Mouse (Mus musculus): ENCODE data around the gene Iars2. TPM values are rescaled to one million over a fixed set of nuclear protein-coding genes. Genes with fewer than 3 reads are reported as not detected.

Gene Iars2
- polyA plus RNA-seq, 1 experiment from 2014 or later: 64.7 TPM

DNA sequence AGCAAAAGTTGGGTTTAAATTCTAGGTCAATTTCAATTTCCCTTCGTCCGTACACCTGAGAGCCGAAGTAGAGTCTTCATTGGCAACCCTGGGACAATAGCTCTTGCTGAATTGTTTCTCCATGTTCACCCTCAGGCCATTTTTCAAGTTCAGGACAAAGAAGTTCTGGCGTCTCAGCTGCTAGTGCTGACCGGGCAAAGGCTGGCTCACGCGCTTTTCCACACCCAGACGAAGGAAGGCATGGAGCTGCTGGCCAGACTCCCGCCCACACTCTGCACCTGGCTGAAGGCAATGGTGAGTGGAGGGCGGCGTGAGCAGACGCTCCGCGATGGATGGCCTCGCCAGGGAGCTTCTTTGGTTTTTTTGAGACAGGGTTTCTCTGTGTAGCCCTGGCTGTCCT, 45.9 kb downstream of the Iars2 start:
- ChIA-PET POLR2A (interaction anchor here (0.6 to 1.6 kb wide), 2 partner anchors 10 to 25 kb away, joined by 3 to 4 read pairs; no protein-coding TSS in a partner anchor), CTCF (interaction anchor here (1.0 to 1.4 kb wide), 2 partner anchors 11 to 17 kb away, joined by 3 to 4 read pairs; no protein-coding TSS in a partner anchor)
- no peak for TF ChIP-seq CTCF (IDR thresholded peaks at IDR 0.05)
- in situ Hi-C loops (cut with MboI; ENCODE audit: low pct_unique_long_range_greater_than_20kb): no loop called here
- no peaks in the 10 kb centered on the region for H3K27me3 ChIP-seq
- ATAC-seq: no peak
- DNase-seq (ENCODE audit: low read depth, low spot score): no peak

DNA sequence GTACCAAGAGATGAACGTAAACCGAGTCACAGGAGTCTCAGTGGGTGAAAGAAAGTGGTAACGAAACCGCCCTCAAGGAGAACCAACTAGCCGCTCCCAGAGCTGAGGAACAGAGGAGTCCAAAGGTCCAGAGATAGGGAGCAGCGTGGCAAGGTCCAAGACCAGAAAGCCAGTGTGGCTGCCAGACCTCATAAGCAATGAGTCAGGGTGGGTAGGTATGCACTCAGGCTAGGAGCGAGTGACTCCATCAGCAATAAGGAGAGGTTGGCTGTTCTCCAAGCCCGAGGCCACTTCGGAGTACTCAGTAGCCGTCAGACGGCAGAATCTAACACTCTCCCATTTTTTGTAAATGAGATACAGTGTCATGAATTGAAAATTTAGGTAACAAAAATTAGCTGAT, 46.4 kb downstream of the Iars2 start:
- DNase-seq (ENCODE audit: low read depth, low spot score) (no peak), ATAC-seq (no peak)
- H3K27me3 ChIP-seq: no peaks in the 10 kb centered on the region
- ChIA-PET POLR2A (interaction anchor here (0.6 to 1.6 kb wide), 2 partner anchors 11 to 25 kb away, joined by 3 to 4 read pairs; no protein-coding TSS in a partner anchor), CTCF (interaction anchor here (1.4 kb wide), 1 partner anchor 17 kb away, joined by 3 read pairs; no protein-coding TSS in a partner anchor)
- TF ChIP-seq CTCF (IDR thresholded peaks at IDR 0.05): no peak
- in situ Hi-C loops (cut with MboI; ENCODE audit: low pct_unique_long_range_greater_than_20kb): no loop called here

DNA sequence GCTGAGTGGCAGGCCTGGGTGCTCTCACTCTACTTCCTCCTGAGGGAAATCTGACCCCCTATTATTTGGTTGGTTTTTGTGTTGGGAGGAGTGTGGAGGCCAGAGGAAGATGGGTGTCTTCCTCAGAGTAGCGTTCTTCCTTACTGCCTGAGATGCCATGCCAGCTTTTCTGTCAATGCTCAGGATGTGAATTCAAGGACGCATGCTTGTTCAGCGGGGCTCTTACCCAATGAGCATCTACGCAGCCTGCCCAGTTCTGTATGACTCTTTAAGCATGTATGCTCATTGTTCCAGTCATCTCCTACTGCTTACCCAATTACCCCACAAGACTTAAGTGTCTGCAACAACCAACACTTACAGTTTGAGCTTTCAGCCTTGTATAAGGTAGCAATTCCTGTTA, 48.6 kb downstream of the Iars2 start:
- no peak for TF ChIP-seq CTCF (IDR thresholded peaks at IDR 0.05)
- POLR2A ChIA-PET: no interaction called here
- no peak for DNase-seq (ENCODE audit: low read depth, low spot score)
- CTCF ChIA-PET: interaction anchor here (1.3 kb wide), 1 partner anchor 10 kb away, joined by 3 read pairs; no protein-coding TSS in a partner anchor
- in situ Hi-C loops (cut with MboI; ENCODE audit: low pct_unique_long_range_greater_than_20kb): no loop called here
- H3K27me3 ChIP-seq: no peaks in the 10 kb centered on the region
- no peak for ATAC-seq

DNA sequence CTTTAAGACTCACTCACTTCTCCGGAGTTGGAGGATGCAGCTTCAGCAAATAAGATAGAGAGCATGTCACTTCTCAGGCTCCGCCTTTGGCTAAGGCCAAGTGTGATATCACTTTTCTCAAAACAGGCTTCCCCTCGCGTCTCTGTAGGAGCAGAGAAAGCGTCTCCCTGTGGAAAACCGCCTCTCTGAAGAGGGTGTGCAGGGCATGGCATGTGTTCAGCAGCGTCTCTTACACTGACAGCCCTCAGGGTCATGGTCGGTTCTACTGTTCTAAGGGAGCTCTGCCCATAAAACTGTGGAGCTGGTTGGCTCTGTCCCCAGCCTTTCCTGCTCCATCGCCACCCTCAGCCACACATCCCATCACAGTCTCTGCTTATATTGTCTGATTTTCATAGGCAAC, 49.9 kb downstream of the Iars2 start:
- ATAC-seq (no peak), DNase-seq (ENCODE audit: low read depth, low spot score) (no peak)
- TF ChIP-seq CTCF (IDR thresholded peaks at IDR 0.05): no peak
- no peaks in the 10 kb centered on the region for H3K27me3 ChIP-seq
- POLR2A ChIA-PET: interaction anchor here (0.6 to 0.7 kb wide), 2 partner anchors 9 to 392 kb away, joined by 3 read pairs; no protein-coding TSS in a partner anchor
- in situ Hi-C loops (cut with MboI; ENCODE audit: low pct_unique_long_range_greater_than_20kb): no loop called here
- CTCF ChIA-PET: interaction anchor here (1.2 to 1.3 kb wide), 2 partner anchors 12 kb away, joined by 3 read pairs; no protein-coding TSS in a partner anchor

DNA sequence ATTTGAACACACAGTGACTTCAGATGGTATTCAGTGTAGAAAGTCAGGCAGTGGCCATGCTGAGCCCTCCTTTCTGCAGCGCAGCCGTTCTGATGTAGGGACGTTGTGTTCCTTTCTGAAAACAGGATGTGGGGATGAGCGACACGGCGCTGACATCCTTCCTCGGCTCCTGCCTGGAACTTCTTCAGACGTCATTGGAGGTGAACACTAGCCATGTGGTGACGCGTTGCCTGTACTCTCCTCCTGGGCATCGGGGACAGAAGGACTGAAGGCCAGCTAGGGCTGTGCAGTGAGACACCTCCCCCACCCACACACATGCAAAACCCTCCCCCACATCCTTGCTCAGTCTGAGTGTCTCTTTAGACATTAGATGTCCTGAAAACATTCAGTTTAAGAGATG, 52.2 kb downstream of the Iars2 start:
- no peaks in the 10 kb centered on the region for H3K27me3 ChIP-seq
- ATAC-seq (no peak), DNase-seq (ENCODE audit: low read depth, low spot score) (no peak)
- TF ChIP-seq CTCF (IDR thresholded peaks at IDR 0.05): no peak
- CTCF ChIA-PET: no interaction called here
- POLR2A ChIA-PET: interaction anchor here (0.6 kb wide), 2 partner anchors 122 to 131 kb away, joined by 3 read pairs; no protein-coding TSS in a partner anchor
- in situ Hi-C loops (cut with MboI; ENCODE audit: low pct_unique_long_range_greater_than_20kb): no loop called here

DNA sequence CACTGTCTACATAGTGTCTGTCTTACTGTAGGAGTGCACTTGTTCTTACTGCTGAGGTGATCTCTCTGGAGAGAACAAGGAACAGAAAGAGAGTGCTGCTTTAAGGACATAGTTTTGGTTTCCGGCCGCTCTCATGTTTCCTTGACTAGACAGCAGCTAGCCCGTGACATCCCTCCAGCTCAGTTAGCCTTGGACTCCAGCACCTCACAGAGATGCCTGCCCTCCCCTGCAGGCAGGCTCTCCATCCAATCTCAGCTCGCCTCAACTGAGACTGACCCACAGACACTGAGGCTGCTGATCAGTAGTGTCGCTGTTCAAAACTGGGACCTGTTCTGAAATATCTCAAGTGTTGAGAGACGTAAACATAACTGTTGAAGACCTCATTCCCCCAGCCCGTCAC, 53.2 kb downstream of the Iars2 start:
- ChIA-PET POLR2A (interaction anchor here (0.7 kb wide), 1 partner anchor 54 kb away, joined by 4 read pairs; no protein-coding TSS in a partner anchor), CTCF (no interaction called here)
- no peaks in the 10 kb centered on the region for H3K27me3 ChIP-seq
- no peak for DNase-seq (ENCODE audit: low read depth, low spot score)
- TF ChIP-seq CTCF (IDR thresholded peaks at IDR 0.05): no peak
- no peak for ATAC-seq
- in situ Hi-C loops (cut with MboI; ENCODE audit: low pct_unique_long_range_greater_than_20kb): no loop called here

DNA sequence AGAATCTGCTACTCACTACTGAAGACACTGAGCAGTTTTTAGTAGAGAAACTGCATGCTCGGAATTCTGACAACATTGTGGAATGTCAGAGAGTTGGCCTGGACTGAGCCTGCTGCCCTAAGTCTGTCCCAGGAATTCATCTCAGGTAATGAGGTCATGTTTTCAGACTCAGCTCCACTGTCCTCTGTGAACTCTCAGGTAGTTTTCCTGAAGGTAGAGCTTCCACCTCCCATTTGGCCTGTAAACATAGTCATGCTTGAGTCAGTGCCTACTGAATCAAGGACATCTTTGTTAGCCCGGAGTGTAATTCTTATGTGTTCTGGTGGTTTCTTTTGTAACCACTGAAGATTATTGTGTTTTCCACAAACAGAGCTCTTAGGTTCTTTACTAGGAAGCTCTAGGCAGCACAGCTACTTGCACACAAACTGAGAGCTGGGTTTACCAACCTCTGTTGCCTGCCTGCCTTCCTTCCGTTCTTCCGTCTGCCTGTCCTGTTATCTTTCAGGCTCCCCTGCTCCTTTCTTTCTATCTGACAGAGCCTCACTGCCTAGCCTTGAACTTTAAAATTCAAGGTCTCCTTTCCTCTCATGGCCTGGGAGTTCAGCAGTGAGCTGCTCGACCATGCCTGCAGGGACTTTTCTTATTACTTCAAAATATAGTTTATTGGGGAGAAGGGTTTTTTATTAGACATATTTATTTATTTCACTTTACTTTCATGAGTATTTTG, 54.2 kb downstream of the Iars2 start:
- no peak for TF ChIP-seq CTCF (IDR thresholded peaks at IDR 0.05)
- ChIA-PET CTCF (no interaction called here), POLR2A (interaction anchor here (1.1 kb wide), 1 partner anchor 141 kb away, joined by 3 read pairs; no protein-coding TSS in a partner anchor)
- ATAC-seq: peak; percentile 60
- DNase-seq (ENCODE audit: low read depth, low spot score): no peak
- in situ Hi-C loops (cut with MboI; ENCODE audit: low pct_unique_long_range_greater_than_20kb): no loop called here
- no peaks in the 10 kb centered on the region for H3K27me3 ChIP-seq

DNA sequence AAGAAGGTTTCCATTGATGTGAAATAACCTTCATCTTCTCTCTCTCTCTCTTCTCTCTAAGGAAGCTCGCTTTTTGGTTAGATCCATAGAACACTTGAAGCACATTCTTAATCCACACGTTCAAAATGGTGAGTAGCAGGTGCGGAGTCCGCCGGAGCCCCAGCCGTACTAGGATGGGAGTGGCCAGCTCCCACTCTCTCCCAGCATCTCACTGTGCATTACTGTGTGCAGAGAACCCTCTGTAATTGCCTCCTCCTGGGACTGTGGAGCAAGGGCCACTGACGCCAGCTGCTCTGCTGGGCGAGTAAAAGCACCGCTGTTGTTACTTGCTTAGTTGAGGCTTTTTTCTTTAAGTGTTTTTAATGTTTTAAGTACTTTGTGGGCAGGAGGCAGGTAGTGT, 57.8 kb downstream of the Iars2 start:
- ATAC-seq (no peak), DNase-seq (ENCODE audit: low read depth, low spot score) (no peak)
- POLR2A ChIA-PET: interaction anchor here (1.1 kb wide), 1 partner anchor 8 kb away, joined by 3 read pairs; no protein-coding TSS in a partner anchor
- TF ChIP-seq CTCF (IDR thresholded peaks at IDR 0.05): no peak
- in situ Hi-C loops (cut with MboI; ENCODE audit: low pct_unique_long_range_greater_than_20kb): no loop called here
- no peaks in the 10 kb centered on the region for H3K27me3 ChIP-seq
- CTCF ChIA-PET: interaction anchor here (1.0 kb wide), 1 partner anchor 15 kb away, joined by 3 read pairs; no protein-coding TSS in a partner anchor

DNA sequence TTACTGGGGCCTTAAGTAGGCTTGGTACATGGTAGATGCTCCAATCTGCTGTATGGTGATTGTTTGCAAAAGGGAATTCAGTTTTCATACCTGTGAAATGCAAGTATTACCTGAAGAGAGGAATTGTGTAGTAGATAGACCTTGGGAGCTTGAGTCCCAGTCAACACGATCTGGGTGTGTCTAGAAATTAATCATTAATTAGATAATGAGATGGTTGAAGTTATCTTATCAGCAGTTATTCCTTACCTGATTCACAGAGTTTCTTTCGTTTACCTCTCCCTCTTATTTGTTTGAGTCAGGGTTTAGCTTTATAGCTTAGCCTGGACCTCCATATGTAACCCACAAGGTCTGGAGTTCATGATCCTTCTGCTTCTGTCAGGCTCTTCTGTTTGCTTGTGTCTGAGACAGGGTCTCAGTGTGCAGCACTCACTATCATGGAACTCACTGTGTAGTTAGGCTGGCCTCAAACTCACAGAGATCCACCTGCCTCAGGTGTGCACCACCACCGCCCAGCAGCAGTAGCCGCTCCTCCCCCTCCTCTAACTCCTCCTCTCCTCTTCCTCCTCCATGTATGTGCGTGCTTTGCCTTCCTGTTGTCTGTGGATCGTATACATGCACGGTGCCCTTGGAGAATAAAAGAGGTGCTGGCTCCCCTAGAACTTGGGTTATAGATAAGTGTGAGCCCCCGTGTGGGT, 58.6 kb downstream of the Iars2 start:
- ATAC-seq (no peak), DNase-seq (ENCODE audit: low read depth, low spot score) (no peak)
- TF ChIP-seq CTCF (IDR thresholded peaks at IDR 0.05): no peak
- H3K27me3 ChIP-seq: no peaks in the 10 kb centered on the region
- in situ Hi-C loops (cut with MboI; ENCODE audit: low pct_unique_long_range_greater_than_20kb): no loop called here
- ChIA-PET POLR2A (interaction anchor here (1.1 kb wide), 1 partner anchor 9 kb away, joined by 3 read pairs; no protein-coding TSS in a partner anchor), CTCF (interaction anchor here (1.0 kb wide), 1 partner anchor 16 kb away, joined by 3 read pairs; no protein-coding TSS in a partner anchor)

DNA sequence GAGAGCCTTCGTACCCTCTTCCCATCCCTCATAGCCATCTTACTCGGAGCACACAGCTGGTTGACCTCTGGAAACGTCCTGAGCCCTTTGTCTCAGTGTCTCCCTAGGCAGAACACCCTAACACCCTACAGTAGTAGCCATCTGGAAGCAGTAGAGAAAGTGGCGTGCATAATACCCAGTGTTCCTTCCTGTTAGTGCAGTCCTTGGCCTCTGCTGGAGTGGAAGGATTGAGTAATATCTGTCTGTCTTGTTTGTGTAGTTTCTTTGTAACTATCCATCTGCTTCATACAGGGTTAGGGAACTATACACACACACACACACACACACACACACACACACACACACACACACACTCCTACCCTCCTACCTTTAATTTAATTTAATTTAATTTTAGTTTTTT, 60.5 kb downstream of the Iars2 start:
- POLR2A ChIA-PET: interaction anchor here (0.6 kb wide), 1 partner anchor 323 kb away, joined by 6 read pairs; no protein-coding TSS in a partner anchor
- CTCF ChIA-PET: no interaction called here
- no peak for ATAC-seq

More for the DNA sequence above, 60.5 kb downstream of the Iars2 start:
- DNase-seq (ENCODE audit: low read depth, low spot score): no peak
- H3K27me3 ChIP-seq: no peaks in the 10 kb centered on the region
- in situ Hi-C loops (cut with MboI; ENCODE audit: low pct_unique_long_range_greater_than_20kb): no loop called here
- no peak for TF ChIP-seq CTCF (IDR thresholded peaks at IDR 0.05)
